Mouse (Mus musculus) lung, adult 2 months (tissue): Measurements from ENCODE around the gene Prpf31.

Experiments used
- CTCF ChIP-seq: fragments of 200-500 bp; IDR thresholded peaks from 2 replicates; pipeline ENCODE4 v1.5.1; 2011; ENCODE audit warnings: mild to moderate bottlenecking, low read length, control low read depth; ENCODE audit not compliant: insufficient read depth
- POLR2A ChIP-seq: fragments of 200-500 bp; IDR thresholded peaks from 2 replicates; pipeline ENCODE4 v1.6.1; 2011; ENCODE audit warnings: low read depth, mild to moderate bottlenecking, control low read depth, low read length, borderline replicate concordance; ENCODE audit errors: extremely low read depth

- TF ChIP-seq CTCF (no peak), POLR2A (no peak)
Measured at GRCm38 (mm10) chr7:3691919-3692318, 62.1 kb downstream of the Prpf31 start.
